Mouse (Mus musculus) forebrain, embryonic 12.5 days (tissue): Measurements from ENCODE around the gene Ngf. TPM values are rescaled to one million over a fixed set of nuclear protein-coding genes. Genes with fewer than 3 reads are reported as not detected.

Experiments
- ATAC-seq: fragments of 200-750 bp; cut with Nextera tagmentation; 2 replicates; pipeline ENCODE4 v1.8.0; 2017; ENCODE audit warnings: moderate TSS enrichment; ENCODE audit not compliant: low FRiP score
- H3K27ac ChIP-seq: fragments of 300-500 bp; sonication (generic); 2 replicates; pipeline ENCODE4 v1.5.1; 2016; ENCODE audit warnings: mild to moderate bottlenecking
- H3K27me3 ChIP-seq: fragments of 300-500 bp; sonication (generic); 2 replicates; pipeline ENCODE4 v1.6.1; 2016; ENCODE audit warnings: mild to moderate bottlenecking
- H3K36me3 ChIP-seq: fragments of 300-500 bp; sonication (generic); replicated peaks from 2 replicates; pipeline ENCODE4 v1.6.1; 2016; ENCODE audit warnings: mild to moderate bottlenecking
- H3K4me1 ChIP-seq: fragments of 300-500 bp; sonication (generic); 2 replicates; pipeline ENCODE4 v1.6.1; 2016
- H3K4me2 ChIP-seq: fragments of 300-500 bp; sonication (generic); 2 replicates; pipeline ENCODE4 v1.6.1; 2016; ENCODE audit warnings: mild to moderate bottlenecking, moderate library complexity
- H3K4me3 ChIP-seq: fragments of 300-500 bp; sonication (generic); replicated peaks from 2 replicates; pipeline ENCODE4 v1.5.1; 2016; ENCODE audit warnings: mild to moderate bottlenecking
- H3K9ac ChIP-seq: fragments of 300-500 bp; sonication (generic); 2 replicates; pipeline ENCODE4 v1.6.1; 2016; ENCODE audit warnings: mild to moderate bottlenecking
- H3K9me3 ChIP-seq: fragments of 300-500 bp; sonication (generic); 2 replicates; pipeline ENCODE4 v1.6.1; 2016
- WGBS: fragments of 180-500 bp; shearing (Covaris S2); methylation state at CpG from one replicate; pipeline ENCODE4 v1.1.7; 2016; 5-methylcytosine and 5-hydroxymethylcytosine counted together
- polyA plus RNA-seq: library from polyadenylated mRNA; unstranded; fragments of >200 nt; fragmentation: Nextera tagmentation; extraction: Ambion mirVana; gene quantifications from 2 replicates; pipeline ENCODE4 v1.2.1, GENCODE M21; 2016

Gene Ngf
- polyA plus RNA-seq, 1 experiment from 2014 or later: 0.36 TPM

GRCm38 (mm10) chr3:102474275-102475155 lies 4.8 kb downstream of the Ngf start:
- ATAC-seq: no peak
- Histone ChIP-seq H3K36me3 (no peaks in the 10 kb centered on the region), H3K27me3 (peaks cover 28% of the 10 kb centered on the region), H3K9ac (no peak overlapping the region), H3K4me2 (no peak overlapping the region), H3K4me1 (peaks cover 7% of the 10 kb centered on the region), H3K4me3 (no peak overlapping the region), H3K9me3 (no peaks in the 10 kb centered on the region), H3K27ac (no peak overlapping the region)
- 85% methylated on average over 15 of the region's 15 CpGs for WGBS

GRCm38 (mm10) chr3:102477917-102478694 lies 8.4 kb downstream of the Ngf start:
- ATAC-seq: no peak
- Histone ChIP-seq H3K27me3 (no peaks in the 10 kb centered on the region), H3K4me2 (no peak overlapping the region), H3K36me3 (no peaks in the 10 kb centered on the region), H3K9ac (no peak overlapping the region), H3K9me3 (no peaks in the 10 kb centered on the region), H3K4me1 (no peaks in the 10 kb centered on the region), H3K27ac (no peak overlapping the region), H3K4me3 (no peak overlapping the region)
- 89% methylated on average over 12 of the region's 12 CpGs for WGBS

GRCm38 (mm10) chr3:102490393-102491123 lies 20.8 kb downstream of the Ngf start:
- ATAC-seq: no peak
- no peak overlapping the region for H3K4me2 ChIP-seq
- H3K27ac ChIP-seq: no peak overlapping the region
- no peaks in the 10 kb centered on the region for H3K4me1 ChIP-seq
- 81% methylated on average over 14 of the region's 14 CpGs for WGBS
- no peak overlapping the region for H3K9ac ChIP-seq
- H3K9me3 ChIP-seq: no peaks in the 10 kb centered on the region
- H3K27me3 ChIP-seq: no peaks in the 10 kb centered on the region
- no peak overlapping the region for H3K4me3 ChIP-seq
- no peaks in the 10 kb centered on the region for H3K36me3 ChIP-seq

- no peaks in the 10 kb centered on the region for H3K27me3 ChIP-seq
- H3K9ac ChIP-seq: no peak overlapping the region
- H3K27ac ChIP-seq: no peak overlapping the region
- no peak for ATAC-seq
- H3K4me1 ChIP-seq: no peaks in the 10 kb centered on the region
- 88% methylated on average over 7 of the region's 7 CpGs for WGBS
- no peak overlapping the region for H3K4me3 ChIP-seq
- H3K9me3 ChIP-seq: no peaks in the 10 kb centered on the region
- no peak overlapping the region for H3K4me2 ChIP-seq
- H3K36me3 ChIP-seq: no peaks in the 10 kb centered on the region
These were observed 28.4 kb downstream of the Ngf start for GRCm38 (mm10) chr3:102498113-102498512.

- no peak for ATAC-seq
- 79% methylated on average over 6 of the region's 6 CpGs for WGBS
These were observed 29.2 kb downstream of the Ngf start for GRCm38 (mm10) chr3:102498931-102499330.

GRCm38 (mm10) chr3:102500031-102500430 lies 30.3 kb downstream of the Ngf start:
- Histone ChIP-seq H3K36me3 (no peaks in the 10 kb centered on the region), H3K27ac (no peak overlapping the region), H3K27me3 (no peaks in the 10 kb centered on the region), H3K9me3 (no peaks in the 10 kb centered on the region), H3K4me2 (no peak overlapping the region), H3K4me3 (no peak overlapping the region), H3K4me1 (no peaks in the 10 kb centered on the region), H3K9ac (no peak overlapping the region)
- 88% methylated on average over 2 of the region's 2 CpGs for whole genome bisulfite sequencing
- no peak for ATAC-seq

More at GRCm38 (mm10) chr3:102498931-102499330, 29.2 kb downstream of the Ngf start:
- no peaks in the 10 kb centered on the region for H3K27me3 ChIP-seq
- no peak overlapping the region for H3K9ac ChIP-seq
- no peaks in the 10 kb centered on the region for H3K9me3 ChIP-seq
- H3K4me2 ChIP-seq: no peak overlapping the region
- H3K36me3 ChIP-seq: no peaks in the 10 kb centered on the region
- H3K4me3 ChIP-seq: no peak overlapping the region
- no peak overlapping the region for H3K27ac ChIP-seq
- no peaks in the 10 kb centered on the region for H3K4me1 ChIP-seq

- H3K27ac ChIP-seq: no peak overlapping the region
- 72% methylated on average over 4 of the region's 4 CpGs for WGBS
- no peaks in the 10 kb centered on the region for H3K9me3 ChIP-seq
- no peak for ATAC-seq
- no peaks in the 10 kb centered on the region for H3K4me1 ChIP-seq
- no peak overlapping the region for H3K4me2 ChIP-seq
- no peaks in the 10 kb centered on the region for H3K36me3 ChIP-seq
- H3K9ac ChIP-seq: no peak overlapping the region
- H3K27me3 ChIP-seq: no peaks in the 10 kb centered on the region
- no peak overlapping the region for H3K4me3 ChIP-seq
These were observed 31.5 kb downstream of the Ngf start for GRCm38 (mm10) chr3:102501186-102501585.

- H3K27ac ChIP-seq: no peak overlapping the region
- H3K9ac ChIP-seq: no peak overlapping the region
- ATAC-seq: no peak
- 94% methylated on average over 4 of the region's 4 CpGs for WGBS
- no peaks in the 10 kb centered on the region for H3K36me3 ChIP-seq
- no peak overlapping the region for H3K4me3 ChIP-seq
- no peaks in the 10 kb centered on the region for H3K9me3 ChIP-seq
- H3K27me3 ChIP-seq: no peaks in the 10 kb centered on the region
- H3K4me1 ChIP-seq: peaks cover 16% of the 10 kb centered on the region
- H3K4me2 ChIP-seq: no peak overlapping the region
These were observed 35.4 kb downstream of the Ngf start for GRCm38 (mm10) chr3:102505129-102505528.

GRCm38 (mm10) chr3:102506061-102506460 lies 36.3 kb downstream of the Ngf start:
- Histone ChIP-seq H3K4me3 (no peak overlapping the region), H3K27ac (no peak overlapping the region), H3K9ac (no peak overlapping the region), H3K4me2 (no peak overlapping the region), H3K4me1 (peaks cover 16% of the 10 kb centered on the region), H3K27me3 (no peaks in the 10 kb centered on the region), H3K36me3 (no peaks in the 10 kb centered on the region), H3K9me3 (no peaks in the 10 kb centered on the region)
- 71% methylated on average over 12 of the region's 12 CpGs for WGBS
- ATAC-seq: no peak

GRCm38 (mm10) chr3:102507666-102508260 lies 38.0 kb downstream of the Ngf start:
- WGBS: 71% methylated on average over 8 of the region's 8 CpGs
- H3K9ac ChIP-seq: no peak overlapping the region
- no peak overlapping the region for H3K4me3 ChIP-seq
- H3K27ac ChIP-seq: no peak overlapping the region
- no peak overlapping the region for H3K4me2 ChIP-seq
- peaks cover 16% of the 10 kb centered on the region for H3K4me1 ChIP-seq
- no peak for ATAC-seq
- H3K27me3 ChIP-seq: no peaks in the 10 kb centered on the region
- H3K9me3 ChIP-seq: no peaks in the 10 kb centered on the region
- H3K36me3 ChIP-seq: no peaks in the 10 kb centered on the region

GRCm38 (mm10) chr3:102508455-102508854 lies 38.7 kb downstream of the Ngf start:
- no peaks in the 10 kb centered on the region for H3K9me3 ChIP-seq
- H3K4me2 ChIP-seq: peak overlapping the region; percentile 8; the same call in 1 of the 2 replicates
- no peaks in the 10 kb centered on the region for H3K27me3 ChIP-seq
- H3K9ac ChIP-seq: no peak overlapping the region
- H3K27ac ChIP-seq: no peak overlapping the region
- no peak overlapping the region for H3K4me3 ChIP-seq
- H3K36me3 ChIP-seq: no peaks in the 10 kb centered on the region
- ATAC-seq: peak; percentile 49; the same call in 1 of the 2 replicates
- WGBS: 11% methylated on average over 9 of the region's 9 CpGs
- peaks cover 16% of the 10 kb centered on the region for H3K4me1 ChIP-seq

- H3K27ac ChIP-seq: no peak overlapping the region
- H3K9me3 ChIP-seq: no peaks in the 10 kb centered on the region
- no peak for ATAC-seq
- H3K4me2 ChIP-seq: no peak overlapping the region
- no peaks in the 10 kb centered on the region for H3K27me3 ChIP-seq
- peaks cover 16% of the 10 kb centered on the region for H3K4me1 ChIP-seq
- no peaks in the 10 kb centered on the region for H3K36me3 ChIP-seq
- 64% methylated on average over 3 of the region's 3 CpGs for WGBS
- H3K9ac ChIP-seq: no peak overlapping the region
- H3K4me3 ChIP-seq: no peak overlapping the region
These were observed 39.9 kb downstream of the Ngf start for GRCm38 (mm10) chr3:102509601-102510000.
